Mouse (Mus musculus): ENCODE measurements around the gene Ppp1r14c. TPM values are rescaled to one million over a fixed set of nuclear protein-coding genes. Genes with fewer than 3 reads are reported as not detected.

Gene Ppp1r14c
- polyA plus RNA-seq, 1 experiment from 2014 or later: 27.0 TPM

GRCm38 (mm10) chr10:3383176-3383575 lies 17.3 kb downstream of the Ppp1r14c start:
- Histone ChIP-seq H3K4me3 (no peak overlapping the region), H3K27ac (no peak overlapping the region), H3K36me3 (no peaks in the 10 kb centered on the region), H3K9ac (no peak overlapping the region), H3K4me1 (no peaks in the 10 kb centered on the region), H3K4me2 (replicated peaks) (no peak overlapping the region), H3K9me3 (no peaks in the 10 kb centered on the region), H3K27me3 (replicated peaks) (no peaks in the 10 kb centered on the region)
- 61% methylated on average over 3 of the region's 3 CpGs for WGBS
- ATAC-seq (ENCODE audit: low FRiP score, low read depth): no peak

DNA sequence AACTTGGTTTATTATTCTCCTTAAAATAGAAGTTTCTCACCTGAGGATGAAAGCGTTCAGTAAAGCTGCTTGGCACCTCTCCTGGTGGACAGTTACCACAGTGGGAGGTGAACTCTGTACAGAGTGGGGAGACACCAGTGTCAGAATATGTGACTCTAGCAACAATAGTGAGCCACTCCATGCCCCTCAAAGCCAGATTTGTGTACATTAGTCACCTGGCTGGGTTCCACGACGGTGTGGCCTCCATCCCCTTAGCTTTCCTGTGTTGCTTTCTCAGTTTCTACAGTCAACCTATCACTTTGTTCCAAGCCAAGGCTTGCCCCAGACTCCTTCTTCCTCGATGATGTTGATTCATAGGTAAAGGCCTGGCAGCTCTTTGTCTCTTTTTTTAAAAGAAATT lies 26.4 kb downstream of the Ppp1r14c start:
- 89% methylated on average over 4 of the region's 4 CpGs for WGBS
- Histone ChIP-seq H3K9me3 (no peaks in the 10 kb centered on the region), H3K27ac (no peak overlapping the region), H3K27me3 (replicated peaks) (no peaks in the 10 kb centered on the region), H3K9ac (no peak overlapping the region), H3K4me1 (no peaks in the 10 kb centered on the region), H3K4me2 (replicated peaks) (no peak overlapping the region), H3K4me3 (no peak overlapping the region), H3K36me3 (no peaks in the 10 kb centered on the region)
- ATAC-seq (ENCODE audit: low FRiP score, low read depth): no peak

DNA sequence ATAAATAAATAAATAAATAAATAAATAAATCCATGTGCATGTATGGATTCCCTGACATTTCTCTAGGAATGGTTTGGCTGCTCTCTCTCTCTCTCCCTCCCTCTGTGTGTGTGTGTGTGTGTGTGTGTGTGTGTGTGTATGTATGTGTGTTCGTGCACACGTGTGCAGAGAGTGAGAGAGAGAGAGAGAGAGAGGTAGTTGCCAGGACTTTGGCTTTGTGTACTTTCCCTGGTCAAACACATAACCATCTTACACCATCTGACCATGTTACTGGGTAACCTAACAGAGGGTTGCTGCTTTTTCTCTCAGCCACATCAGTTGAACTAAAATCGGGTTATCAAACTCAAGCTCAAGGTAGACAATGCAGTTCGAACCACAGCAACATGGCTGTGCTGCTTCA lies 27.7 kb downstream of the Ppp1r14c start:
- Histone ChIP-seq H3K9ac (no peak overlapping the region), H3K9me3 (no peaks in the 10 kb centered on the region), H3K27ac (no peak overlapping the region), H3K27me3 (replicated peaks) (no peaks in the 10 kb centered on the region), H3K36me3 (no peaks in the 10 kb centered on the region), H3K4me3 (no peak overlapping the region), H3K4me1 (no peaks in the 10 kb centered on the region), H3K4me2 (replicated peaks) (no peak overlapping the region)
- WGBS: 94% methylated on average over 2 of the region's 4 CpGs
- no peak for ATAC-seq (ENCODE audit: low FRiP score, low read depth)

DNA sequence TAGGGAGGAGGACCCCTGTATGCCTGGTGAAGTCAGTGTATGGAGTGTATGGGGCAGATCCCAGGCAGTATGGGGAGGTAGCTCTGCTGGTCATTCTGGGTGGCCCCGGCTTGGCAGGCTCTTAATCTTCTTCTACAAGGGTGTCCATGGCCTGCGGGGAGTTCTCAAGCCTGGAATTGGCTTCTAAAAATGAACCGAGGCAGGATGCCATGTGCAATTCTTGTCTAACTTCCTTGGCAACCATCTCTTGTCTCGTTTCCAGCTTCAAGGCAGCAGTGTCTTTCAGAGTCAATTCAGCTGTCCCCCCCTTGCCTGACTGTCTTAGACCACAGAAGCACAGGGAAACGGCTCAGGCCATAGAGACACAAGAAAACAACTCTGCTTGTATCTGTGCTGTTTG lies 28.3 kb downstream of the Ppp1r14c start:
- ATAC-seq (ENCODE audit: low FRiP score, low read depth): no peak

DNA sequence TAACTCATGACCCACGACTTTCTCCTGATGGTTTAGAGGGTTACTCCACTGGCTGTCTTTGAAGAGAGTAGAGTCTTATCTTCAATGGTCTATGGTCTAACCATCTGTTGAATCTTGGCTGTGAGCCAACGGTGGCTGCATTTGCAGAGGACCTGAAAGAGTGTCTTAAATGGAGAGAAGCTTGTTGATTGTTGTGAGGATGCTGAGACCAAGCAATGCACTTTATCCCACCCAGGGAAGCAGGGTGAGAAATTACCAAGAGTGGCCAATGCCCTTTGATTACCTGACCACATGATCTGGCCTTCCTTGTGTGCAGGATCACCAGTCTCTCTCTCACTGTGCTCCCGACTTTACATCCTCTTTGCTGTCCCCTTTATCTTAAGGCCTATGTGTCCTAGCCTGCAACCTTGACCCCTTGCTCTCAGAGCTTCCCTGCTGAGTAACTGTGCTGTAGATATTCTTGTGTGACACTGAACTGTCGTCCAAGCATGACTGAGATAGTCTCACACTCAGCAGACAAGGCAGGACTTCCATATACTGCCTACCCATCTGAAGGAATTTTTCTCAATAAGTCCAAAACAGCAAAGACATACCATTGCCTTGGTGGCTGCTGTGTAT lies 28.9 kb downstream of the Ppp1r14c start:
- no peak for ATAC-seq (ENCODE audit: low FRiP score, low read depth)
- Histone ChIP-seq H3K9ac (no peak overlapping the region), H3K9me3 (no peaks in the 10 kb centered on the region), H3K27me3 (replicated peaks) (no peaks in the 10 kb centered on the region), H3K27ac (no peak overlapping the region), H3K4me2 (replicated peaks) (no peak overlapping the region), H3K36me3 (no peaks in the 10 kb centered on the region), H3K4me3 (no peak overlapping the region), H3K4me1 (no peaks in the 10 kb centered on the region)
- WGBS: 68% methylated on average over 4 of the region's 4 CpGs

More for the DNA sequence above, 28.3 kb downstream of the Ppp1r14c start:
- Histone ChIP-seq H3K36me3 (no peaks in the 10 kb centered on the region), H3K9me3 (no peaks in the 10 kb centered on the region), H3K9ac (no peak overlapping the region), H3K4me2 (replicated peaks) (no peak overlapping the region), H3K27me3 (replicated peaks) (no peaks in the 10 kb centered on the region), H3K4me1 (no peaks in the 10 kb centered on the region), H3K4me3 (no peak overlapping the region), H3K27ac (no peak overlapping the region)
- 53% methylated on average over 5 of the region's 5 CpGs for WGBS

DNA sequence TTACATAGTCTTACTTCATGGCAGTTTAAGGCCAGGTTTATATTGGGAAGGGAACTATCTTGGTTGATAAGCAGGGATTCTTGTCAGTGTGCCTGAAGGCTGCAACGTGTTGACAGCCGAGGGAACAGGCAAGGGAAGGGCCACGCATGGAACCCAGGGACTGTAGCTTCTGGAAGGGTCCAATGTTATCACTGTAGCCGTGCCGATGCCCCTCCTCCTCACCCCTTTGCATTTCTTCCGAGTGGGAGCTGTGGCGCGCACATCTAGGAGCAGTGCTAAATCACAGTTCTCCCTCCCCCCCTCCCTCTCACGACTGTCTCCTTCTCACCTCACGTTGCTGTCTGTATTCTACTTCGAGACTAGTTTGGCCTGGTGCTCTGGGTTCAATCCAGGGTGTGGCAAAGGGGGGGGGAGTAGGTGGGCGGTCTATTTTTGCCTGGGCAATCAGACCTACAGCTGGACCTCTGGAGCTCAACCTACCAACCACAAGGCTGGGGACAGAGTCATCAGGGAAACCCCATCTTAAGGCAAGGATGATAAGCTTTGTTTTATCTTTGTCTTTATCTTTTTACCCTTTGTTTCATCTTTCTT lies 29.6 kb downstream of the Ppp1r14c start:
- Histone ChIP-seq H3K9ac (no peak overlapping the region), H3K9me3 (no peaks in the 10 kb centered on the region), H3K4me1 (no peaks in the 10 kb centered on the region), H3K4me2 (replicated peaks) (no peak overlapping the region), H3K36me3 (no peaks in the 10 kb centered on the region), H3K27ac (no peak overlapping the region), H3K27me3 (replicated peaks) (no peaks in the 10 kb centered on the region), H3K4me3 (no peak overlapping the region)
- no peak for ATAC-seq (ENCODE audit: low FRiP score, low read depth)
- 87% methylated on average over 12 of the region's 12 CpGs for WGBS

- H3K4me3 ChIP-seq: no peak overlapping the region
Observed at GRCm38 (mm10) chr10:3396008-3396795, 30.3 kb downstream of the Ppp1r14c start.

DNA sequence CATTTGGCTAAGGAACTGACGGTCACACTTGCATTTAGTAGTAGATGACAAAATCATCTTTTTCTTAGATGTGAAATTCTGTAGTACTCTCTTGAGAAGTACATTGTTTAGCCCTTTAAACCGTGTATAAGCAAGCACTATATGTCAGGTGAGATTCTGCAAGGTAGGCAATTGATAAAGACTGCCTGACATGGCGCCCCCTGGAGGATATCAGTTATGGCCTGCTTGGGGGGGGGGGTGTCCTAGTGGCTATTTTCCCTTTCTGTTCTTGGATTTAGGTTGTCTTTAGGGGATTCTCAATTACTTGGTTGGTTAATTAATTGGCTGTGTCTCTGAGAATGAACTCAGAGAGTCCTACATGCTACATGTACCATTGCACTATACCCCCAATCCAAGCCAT lies 31.5 kb downstream of the Ppp1r14c start:
- H3K27ac ChIP-seq: no peak overlapping the region
- H3K36me3 ChIP-seq: no peaks in the 10 kb centered on the region
- H3K4me1 ChIP-seq: no peaks in the 10 kb centered on the region
- ATAC-seq (ENCODE audit: low FRiP score, low read depth): no peak
- no peaks in the 10 kb centered on the region for H3K9me3 ChIP-seq
- 86% methylated on average over 3 of the region's 3 CpGs for WGBS
- no peaks in the 10 kb centered on the region for H3K27me3 ChIP-seq (replicated peaks)
- H3K9ac ChIP-seq: no peak overlapping the region
- no peak overlapping the region for H3K4me3 ChIP-seq
- no peak overlapping the region for H3K4me2 ChIP-seq (replicated peaks)

More at GRCm38 (mm10) chr10:3396008-3396795, 30.3 kb downstream of the Ppp1r14c start:
- no peaks in the 10 kb centered on the region for H3K36me3 ChIP-seq
- H3K9ac ChIP-seq: no peak overlapping the region
- ATAC-seq (ENCODE audit: low FRiP score, low read depth): no peak
- no peak overlapping the region for H3K27ac ChIP-seq
- WGBS: 83% methylated on average over 10 of the region's 10 CpGs
- H3K9me3 ChIP-seq: no peaks in the 10 kb centered on the region
- H3K27me3 ChIP-seq (replicated peaks): no peaks in the 10 kb centered on the region
- H3K4me1 ChIP-seq: no peaks in the 10 kb centered on the region
- H3K4me2 ChIP-seq (replicated peaks): no peak overlapping the region

GRCm38 (mm10) chr10:3398051-3398450 lies 32.2 kb downstream of the Ppp1r14c start:
- H3K4me1 ChIP-seq: no peaks in the 10 kb centered on the region
- H3K27ac ChIP-seq: no peak overlapping the region
- no peaks in the 10 kb centered on the region for H3K9me3 ChIP-seq
- no peak overlapping the region for H3K9ac ChIP-seq
- WGBS: 86% methylated on average over 5 of the region's 5 CpGs
- no peak overlapping the region for H3K4me2 ChIP-seq (replicated peaks)
- no peak overlapping the region for H3K4me3 ChIP-seq
- H3K27me3 ChIP-seq (replicated peaks): no peaks in the 10 kb centered on the region
- no peak for ATAC-seq (ENCODE audit: low FRiP score, low read depth)
- no peaks in the 10 kb centered on the region for H3K36me3 ChIP-seq

- no peak overlapping the region for H3K4me3 ChIP-seq
- H3K4me2 ChIP-seq (replicated peaks): no peak overlapping the region
- no peaks in the 10 kb centered on the region for H3K4me1 ChIP-seq
- no peaks in the 10 kb centered on the region for H3K27me3 ChIP-seq (replicated peaks)
- H3K9me3 ChIP-seq: no peaks in the 10 kb centered on the region
- H3K36me3 ChIP-seq: no peaks in the 10 kb centered on the region
- no peak overlapping the region for H3K27ac ChIP-seq
- no peak overlapping the region for H3K9ac ChIP-seq
- WGBS: 77% methylated on average over 5 of the region's 5 CpGs
- no peak for ATAC-seq (ENCODE audit: low FRiP score, low read depth)
Observed at GRCm38 (mm10) chr10:3402284-3402683, 36.4 kb downstream of the Ppp1r14c start.

DNA sequence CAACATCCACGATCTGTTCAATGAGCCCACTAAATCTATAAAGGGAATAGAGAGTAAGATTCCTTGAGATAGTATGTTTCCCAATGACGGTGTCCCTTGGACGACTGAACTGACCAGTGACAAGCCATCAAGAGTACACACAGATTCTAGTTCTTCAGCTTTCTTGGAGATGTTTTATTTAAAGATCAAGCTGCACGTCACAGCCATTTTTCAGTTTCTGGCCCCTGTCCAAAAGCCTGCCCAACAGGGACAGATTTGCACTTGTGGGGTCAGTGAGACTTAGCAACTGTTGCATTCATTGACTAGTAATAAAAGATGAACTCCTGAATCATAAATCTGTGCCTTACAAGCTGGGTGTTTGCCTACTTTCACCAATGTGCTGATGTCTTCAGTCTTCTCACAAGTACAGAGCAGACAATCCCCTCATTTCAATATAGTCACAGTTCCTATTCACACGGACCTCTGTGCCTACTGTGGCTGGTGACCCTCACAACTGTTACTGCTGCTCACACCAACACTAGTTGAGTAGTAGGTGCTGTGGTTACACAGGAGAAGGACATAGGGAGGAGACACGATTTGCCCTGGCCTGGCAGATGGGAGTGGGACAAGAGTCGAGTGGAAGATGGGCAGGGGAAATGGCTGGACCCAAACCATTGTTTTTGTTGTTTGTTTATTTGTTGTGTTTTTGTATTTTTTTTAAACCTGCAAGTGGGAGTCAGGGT lies 37.7 kb downstream of the Ppp1r14c start:
- ATAC-seq (ENCODE audit: low FRiP score, low read depth): no peak
- Histone ChIP-seq H3K27me3 (replicated peaks) (no peaks in the 10 kb centered on the region), H3K4me1 (peaks cover under 1% of the 10 kb centered on the region; the same call in 1 of the 2 replicates), H3K27ac (no peak overlapping the region), H3K9ac (no peak overlapping the region), H3K4me2 (replicated peaks) (no peak overlapping the region), H3K9me3 (no peaks in the 10 kb centered on the region), H3K36me3 (no peaks in the 10 kb centered on the region), H3K4me3 (no peak overlapping the region)
- WGBS: 76% methylated on average over 7 of the region's 7 CpGs

GRCm38 (mm10) chr10:3404362-3404761 lies 38.5 kb downstream of the Ppp1r14c start:
- no peaks in the 10 kb centered on the region for H3K9me3 ChIP-seq
- H3K27me3 ChIP-seq (replicated peaks): no peaks in the 10 kb centered on the region
- no peak overlapping the region for H3K9ac ChIP-seq
- no peaks in the 10 kb centered on the region for H3K36me3 ChIP-seq
- H3K27ac ChIP-seq: no peak overlapping the region
- peaks cover 3% of the 10 kb centered on the region; the same call in 1 of the 2 replicates for H3K4me1 ChIP-seq
- no peak for ATAC-seq (ENCODE audit: low FRiP score, low read depth)
- 92% methylated on average over 4 of the region's 4 CpGs for WGBS
- no peak overlapping the region for H3K4me2 ChIP-seq (replicated peaks)
- H3K4me3 ChIP-seq: no peak overlapping the region

All from neural tube, embryonic 12.5 days (tissue).